Mouse (Mus musculus) stomach, postnatal 0 days (tissue): ENCODE results near the gene Tunar. TPM values are rescaled to one million over a fixed set of nuclear protein-coding genes. Genes with fewer than 3 reads are reported as not detected.
A peak's percentile ranks its signal among the peaks of the same experiment; 100 is the strongest.

Experiments
- ATAC-seq: fragments of 200-750 bp; cut with Nextera tagmentation; 2 replicates; pipeline ENCODE4 v1.8.0; 2017; ENCODE audit not compliant: low FRiP score, low TSS enrichment
- DNase-seq: peaks from one replicate; pipeline ENCODE4 v3.0.0-alpha.2; 2016; ENCODE audit warnings: low spot score
- H3K27ac ChIP-seq: fragments of 300-500 bp; sonication (generic); replicated peaks from 2 replicates; pipeline ENCODE4 v1.5.1; 2014; ENCODE audit warnings: mild to moderate bottlenecking, control low read depth
- H3K27me3 ChIP-seq: fragments of 300-500 bp; sonication (generic); 2 replicates; pipeline ENCODE4 v1.6.1; 2014; ENCODE audit warnings: low read length; ENCODE audit not compliant: control insufficient read depth, insufficient read depth
- H3K36me3 ChIP-seq: fragments of 300-500 bp; sonication (generic); 2 replicates; pipeline ENCODE4 v1.6.1; 2014; ENCODE audit warnings: low read length, mixed read lengths; ENCODE audit not compliant: control insufficient read depth, insufficient read depth
- H3K4me1 ChIP-seq: fragments of 300-500 bp; sonication (generic); replicated peaks from 2 replicates; pipeline ENCODE4 v1.6.1; 2014; ENCODE audit warnings: antibody characterized with exemption; ENCODE audit not compliant: control insufficient read depth, insufficient read depth
- H3K4me2 ChIP-seq: fragments of 300-500 bp; sonication (generic); replicated peaks from 2 replicates; pipeline ENCODE4 v1.6.1; 2014; ENCODE audit warnings: low read depth, mild to moderate bottlenecking, control low read depth, moderate library complexity
- H3K4me3 ChIP-seq: fragments of 300-500 bp; sonication (generic); 2 replicates; pipeline ENCODE4 v1.5.1; 2014; ENCODE audit warnings: low read depth, low read length, control low read depth
- H3K9ac ChIP-seq: fragments of 300-500 bp; sonication (generic); 2 replicates; pipeline ENCODE4 v1.6.1; 2014; ENCODE audit warnings: mild to moderate bottlenecking, low read length, control low read depth, mixed read lengths
- H3K9me3 ChIP-seq: fragments of 300-500 bp; sonication (generic); 2 replicates; pipeline ENCODE4 v1.6.1; 2016; ENCODE audit warnings: low read length; ENCODE audit not compliant: control insufficient read depth
- CTCF ChIP-seq: IDR thresholded peaks from 2 replicates; pipeline ENCODE4 v1.5.1; 2016; ENCODE audit warnings: antibody characterized with exemption, low read depth, mild to moderate bottlenecking, moderate library complexity
- EP300 ChIP-seq: optimal IDR thresholded peaks from 2 replicates; pipeline ENCODE3; 2016; ENCODE audit warnings: antibody characterized with exemption
- WGBS: fragments of 180-500 bp; shearing (Covaris S2); extraction: QIAGEN DNeasy Blood & Tissue Kit; methylation state at CpG from one replicate; pipeline ENCODE4 v1.1.7; 2014; 5-methylcytosine and 5-hydroxymethylcytosine counted together
- polyA plus RNA-seq: library from polyadenylated mRNA; unstranded; fragments of >200 nt; fragmentation: Nextera tagmentation; extraction: Ambion mirVana; gene quantifications from 2 replicates; pipeline ENCODE4 v1.2.1, GENCODE M21; 2015

Gene Tunar
- polyA plus RNA-seq, 1 experiment from 2014 or later = 0.06 TPM

- no peaks in the 10 kb centered on the region for H3K27me3 ChIP-seq
- DNase-seq (no peak), ATAC-seq (no peak)
- no peaks in the 10 kb centered on the region for H3K36me3 ChIP-seq
- H3K4me1 ChIP-seq = no peaks in the 10 kb centered on the region
- H3K4me3 ChIP-seq = no peak overlapping the region
- H3K9ac ChIP-seq = no peak overlapping the region
- H3K9me3 ChIP-seq = no peaks in the 10 kb centered on the region
- H3K4me2 ChIP-seq = no peak overlapping the region
- 79% methylated on average over 5 of the region's 5 CpGs for WGBS
- H3K27ac ChIP-seq = no peak overlapping the region
- TF ChIP-seq EP300 = no peak
- no peak for TF ChIP-seq CTCF
Observed at GRCm38 (mm10) chr12:105403742-105404141, 70.1 kb downstream of the Tunar start.

GRCm38 (mm10) chr12:105406008-105406407 is 72.3 kb downstream of the Tunar start:
- Histone ChIP-seq H3K9ac (no peak overlapping the region), H3K36me3 (no peaks in the 10 kb centered on the region), H3K4me2 (no peak overlapping the region), H3K27me3 (no peaks in the 10 kb centered on the region), H3K4me1 (no peaks in the 10 kb centered on the region), H3K9me3 (no peaks in the 10 kb centered on the region), H3K27ac (no peak overlapping the region), H3K4me3 (no peak overlapping the region)
- WGBS = 53% methylated on average over 6 of the region's 6 CpGs
- ATAC-seq (no peak), DNase-seq (no peak)
- TF ChIP-seq EP300 (no peak), CTCF (no peak)

- no peak overlapping the region for H3K27ac ChIP-seq
- no peak for DNase-seq
- TF ChIP-seq CTCF = no peak
- TF ChIP-seq EP300 = no peak
- H3K27me3 ChIP-seq = no peaks in the 10 kb centered on the region
- 81% methylated on average over 8 of the region's 8 CpGs for WGBS
- H3K9me3 ChIP-seq = no peaks in the 10 kb centered on the region
- H3K4me2 ChIP-seq = no peak overlapping the region
- H3K9ac ChIP-seq = no peak overlapping the region
- ATAC-seq = no peak
- no peaks in the 10 kb centered on the region for H3K36me3 ChIP-seq
- H3K4me1 ChIP-seq = no peaks in the 10 kb centered on the region
- no peak overlapping the region for H3K4me3 ChIP-seq
Observed at GRCm38 (mm10) chr12:105413909-105414308, 80.2 kb downstream of the Tunar start.

- no peak for DNase-seq
- no peaks in the 10 kb centered on the region for H3K27me3 ChIP-seq
- H3K27ac ChIP-seq = no peak overlapping the region
- H3K4me1 ChIP-seq = no peaks in the 10 kb centered on the region
- 28% methylated on average over 6 of the region's 6 CpGs for WGBS
- no peak; the same call in 1 of the 2 replicates for ATAC-seq
- no peak overlapping the region for H3K9ac ChIP-seq
- TF ChIP-seq CTCF (no peak), EP300 (no peak)
- H3K4me2 ChIP-seq = no peak overlapping the region
- no peak overlapping the region for H3K4me3 ChIP-seq
- H3K36me3 ChIP-seq = no peaks in the 10 kb centered on the region
- H3K9me3 ChIP-seq = no peaks in the 10 kb centered on the region
Observed at GRCm38 (mm10) chr12:105420476-105420875, 86.8 kb downstream of the Tunar start.

GRCm38 (mm10) chr12:105426541-105426940 is 92.9 kb downstream of the Tunar start:
- no peaks in the 10 kb centered on the region for H3K4me1 ChIP-seq
- no peak overlapping the region for H3K4me2 ChIP-seq
- H3K9me3 ChIP-seq = no peaks in the 10 kb centered on the region
- H3K4me3 ChIP-seq = no peak overlapping the region
- no peaks in the 10 kb centered on the region for H3K36me3 ChIP-seq
- no peak overlapping the region for H3K9ac ChIP-seq
- H3K27me3 ChIP-seq = no peaks in the 10 kb centered on the region
- DNase-seq (no peak), ATAC-seq (no peak)
- no peak for TF ChIP-seq EP300
- no peak for TF ChIP-seq CTCF
- no peak overlapping the region for H3K27ac ChIP-seq
- 61% methylated on average over 7 of the region's 7 CpGs for WGBS

- TF ChIP-seq EP300 (no peak), CTCF (peak; percentile 88)
- whole genome bisulfite sequencing = 24% methylated on average over 10 of the region's 10 CpGs
- H3K4me1 ChIP-seq = no peaks in the 10 kb centered on the region
- no peaks in the 10 kb centered on the region for H3K36me3 ChIP-seq
- H3K27me3 ChIP-seq = no peaks in the 10 kb centered on the region
- no peak overlapping the region for H3K4me2 ChIP-seq
- no peaks in the 10 kb centered on the region for H3K9me3 ChIP-seq
- H3K4me3 ChIP-seq = no peak overlapping the region
- peak; percentile 71 for DNase-seq
- H3K27ac ChIP-seq = no peak overlapping the region
- ATAC-seq = peak; percentile 53
- no peak overlapping the region for H3K9ac ChIP-seq
Observed at GRCm38 (mm10) chr12:105427039-105427757, 93.5 kb downstream of the Tunar start.
